Mouse (Mus musculus) effector memory CD4-positive, alpha-beta T cell, adult 5 months (primary cell): Measurements from ENCODE around the gene Vmn2r5. TPM values are rescaled to one million over a fixed set of nuclear protein-coding genes. Genes with fewer than 3 reads are reported as not detected.

Experiments used
- polyA plus RNA-seq: library from polyadenylated mRNA; unstranded; fragments of 100-300 nt; shearing (Covaris generic); gene quantifications from one replicate; pipeline ENCODE4 v1.2.1, GENCODE M21; 2017

Vmn2r5 gene
- polyA plus RNA-seq, result not detected

DNA sequence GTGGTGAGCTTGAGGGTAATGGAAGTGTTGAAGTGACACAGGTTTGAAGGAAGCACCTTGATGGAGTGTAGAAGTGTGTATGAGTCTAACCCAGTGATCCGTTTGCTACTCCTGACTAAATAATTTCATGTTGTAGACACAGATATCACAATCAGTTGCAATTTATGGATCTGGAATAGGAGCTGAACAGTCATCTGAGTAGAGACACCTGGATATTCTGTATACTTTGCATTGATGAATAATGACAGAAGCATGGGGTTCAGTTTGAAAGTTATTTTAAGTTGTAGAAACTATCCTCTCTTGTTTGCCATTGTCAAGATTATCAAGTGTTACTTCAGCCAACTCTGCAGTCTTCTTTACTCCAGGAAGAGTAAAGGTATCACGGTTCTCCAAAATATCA lies at the start of gene Vmn2r5:
Gene Vmn2r5 (minus strand): TSS at position 101 of the 400 bp plus-strand sequence.

Other genes starting within 250 kb of the Vmn2r5 start
- 0.05 TPM for gene Vmn2r3, start 220.1 kb downstream of the Vmn2r5 start, polyA plus RNA-seq
- gene Vmn2r4, start 94.5 kb downstream of the Vmn2r5 start, polyA plus RNA-seq, result 0.04 TPM
- 0.07 TPM for gene Vmn2r6, start 56.0 kb upstream of the Vmn2r5 start, polyA plus RNA-seq